15 mouse cellular contexts compared by ENCODE assay signal in the genomic region with DNA sequence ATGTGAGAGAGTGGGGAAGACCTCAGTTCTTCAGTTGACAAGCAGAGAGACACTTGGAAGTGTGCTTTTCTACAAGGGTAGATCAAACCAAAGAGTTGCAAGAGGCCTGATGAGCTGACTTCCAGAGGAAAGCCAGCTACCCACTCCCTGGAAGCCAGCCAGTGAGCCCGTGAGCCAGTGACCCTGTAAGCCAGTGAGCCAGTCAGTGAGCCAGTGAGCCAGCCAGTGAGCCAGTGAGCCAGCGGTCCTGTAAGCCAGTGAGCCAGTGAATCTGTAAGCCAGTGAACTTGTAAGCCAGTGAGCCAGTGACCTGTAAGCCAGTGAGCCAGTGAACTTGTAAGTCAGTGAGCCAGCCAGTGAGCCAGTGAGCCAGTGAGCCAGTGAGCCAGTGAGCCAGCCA.
A peak's percentile ranks its signal among the peaks of the same experiment; 100 is the strongest.
DNase-seq lines count a peak whose midpoint lies in the region; ATAC-seq and TF ChIP-seq lines count a peak whose summit lies in the region.
"Had no signal": no experiment of that assay in that cellular context is flagged by ENCODE, and none has a peak within 500 bp of the region (broad histone marks: within the 10 kb centered on the region; RNA-seq: fewer than 3 reads in every experiment).

No protein-coding gene starts in this region.

- H3K4me1 ChIP-seq in hindbrain, embryonic 10.5 days (replicated peaks), result peaks cover 22% of the 10 kb centered on the region
- H3K4me1 ChIP-seq in hindbrain, embryonic 12.5 days, result peaks cover 16% of the 10 kb centered on the region; the same call in 1 of the 2 replicates
- peaks cover 43% of the 10 kb centered on the region for H3K4me1 ChIP-seq in bone marrow macrophage, adult 2 months (ENCODE audit: control insufficient read depth, insufficient read depth, low read length)
- H3K4me1 ChIP-seq in liver, embryonic 12.5 days, result no peaks in the 10 kb centered on the region

- TF ChIP-seq CTCF in bone marrow macrophage, adult 2 months (IDR thresholded peaks at IDR 0.05; ENCODE audit: low read depth, low read length), result no peak

- DNase-seq in hindbrain, embryonic 10.5 days (ENCODE audit: low spot score), result no peak
- peak; percentile 14 for DNase-seq in 3134 (ENCODE audit: extremely low read depth, insufficient read length, low spot score)
- DNase-seq in cerebellum, adult 11 months, result no peak
- DNase-seq in layer of hippocampus, postnatal 14 days (ENCODE audit: low spot score in 2 of 2), result no peak
- no peak for DNase-seq in T-cell, adult 2 months (ENCODE audit: low spot score)
- DNase-seq: cerebellum, adult 18-20 months; right cerebral cortex, postnatal 4 days had no signal

- ATAC-seq in hindbrain, embryonic 12.5 days (ENCODE audit: low FRiP score), result no peak
- ATAC-seq in liver, embryonic 12.5 days, result no peak
- ATAC-seq: CD4-positive, CD25-positive, alpha-beta regulatory T cell, adult 4 months; intestine, postnatal 0 days had no signal

- no peaks in the 10 kb centered on the region for H3K36me3 ChIP-seq in hindbrain, embryonic 10.5 days
- no peaks in the 10 kb centered on the region for H3K36me3 ChIP-seq in hindbrain, embryonic 12.5 days
- H3K36me3 ChIP-seq in liver, embryonic 12.5 days, result no peaks in the 10 kb centered on the region
- H3K36me3 ChIP-seq: heart, embryonic 12.5 days; hindbrain, embryonic 13.5 days had no signal

- no peaks in the 10 kb centered on the region for H3K27me3 ChIP-seq in hindbrain, embryonic 10.5 days (ENCODE audit: insufficient read depth, poor library complexity, severe bottlenecking)
- no peaks in the 10 kb centered on the region for H3K27me3 ChIP-seq in hindbrain, embryonic 12.5 days
- no peaks in the 10 kb centered on the region for H3K27me3 ChIP-seq in liver, embryonic 12.5 days (replicated peaks)
- H3K27me3 ChIP-seq: heart, embryonic 12.5 days; hindbrain, embryonic 13.5 days had no signal

- H3K9me3 ChIP-seq in hindbrain, embryonic 10.5 days, result no peaks in the 10 kb centered on the region
- H3K9me3 ChIP-seq in hindbrain, embryonic 12.5 days (replicated peaks), result no peaks in the 10 kb centered on the region
- H3K9me3 ChIP-seq in liver, embryonic 12.5 days (replicated peaks), result peaks cover 3% of the 10 kb centered on the region; the same call in 1 of the 2 replicates
- H3K9me3 ChIP-seq: heart, embryonic 12.5 days; hindbrain, embryonic 13.5 days had no signal

- H3K4me3 ChIP-seq in hindbrain, embryonic 10.5 days, result no peak overlapping the region
- no peak overlapping the region for H3K4me3 ChIP-seq in hindbrain, embryonic 12.5 days
- H3K4me3 ChIP-seq in bone marrow macrophage, adult 2 months (ENCODE audit: insufficient read depth, low read length), result no peak overlapping the region
- H3K4me3 ChIP-seq in liver, embryonic 12.5 days, result no peak overlapping the region
- H3K4me3 ChIP-seq: heart, embryonic 12.5 days; hindbrain, embryonic 13.5 days; layer of hippocampus, adult 2 months had no signal

- 0 out of 2 replicates have a peak overlapping the region, but pooled peaks have one; percentile 6 for H3K27ac ChIP-seq in hindbrain, embryonic 10.5 days
- H3K27ac ChIP-seq in hindbrain, embryonic 12.5 days, result no peak overlapping the region
- H3K27ac ChIP-seq in bone marrow macrophage, adult 2 months (ENCODE audit: insufficient read depth, low read depth, low read length), result peak overlapping the region; percentile 69
- peak overlapping the region; percentile 66; the same call in 1 of the 2 replicates for H3K27ac ChIP-seq in liver, embryonic 12.5 days
- H3K27ac ChIP-seq: hindbrain, embryonic 13.5 days; layer of hippocampus, adult 2 months had no signal

- no peak overlapping the region for H3K4me2 ChIP-seq in hindbrain, embryonic 12.5 days (replicated peaks)
- no peak overlapping the region for H3K4me2 ChIP-seq in liver, embryonic 12.5 days
- H3K4me2 ChIP-seq: heart, embryonic 12.5 days; hindbrain, embryonic 13.5 days had no signal

- no peak overlapping the region for H3K9ac ChIP-seq in hindbrain, embryonic 12.5 days
- H3K9ac ChIP-seq in liver, embryonic 12.5 days, result no peak overlapping the region
- H3K9ac ChIP-seq: heart, embryonic 12.5 days; hindbrain, embryonic 13.5 days had no signal

- no peak for TF ChIP-seq POLR2A in bone marrow macrophage, adult 2 months (IDR thresholded peaks at IDR 0.05; ENCODE audit: borderline replicate concordance, low read depth, low read length)

- WGBS in hindbrain, embryonic 10.5 days, result 97% methylated on average over 2 of the region's 2 CpGs
- 88% methylated on average over 2 of the region's 2 CpGs for WGBS in hindbrain, embryonic 12.5 days
- 74% methylated on average over 2 of the region's 2 CpGs for WGBS in liver, embryonic 12.5 days (ENCODE audit: insufficient replicate concordance)
